Mouse (Mus musculus): ENCODE results near the gene Wnk3.

Gene Wnk3

GRCm38 (mm10) chrX:151197778-151198177 is at the start of gene Wnk3:
TSS of gene Wnk3 (plus strand) at chrX:151198078.
- no peak for DNase-seq (ENCODE audit: low spot score in 2 of 2)

- no peak for DNase-seq (ENCODE audit: low spot score in 2 of 2)
Observed at GRCm38 (mm10) chrX:151158414-151158813, 39.5 kb upstream of the Wnk3 start.

GRCm38 (mm10) chrX:151168438-151169131 is 29.3 kb upstream of the Wnk3 start:
- DNase-seq (ENCODE audit: low spot score in 2 of 2): peak; percentile 76 to 78

DNA sequence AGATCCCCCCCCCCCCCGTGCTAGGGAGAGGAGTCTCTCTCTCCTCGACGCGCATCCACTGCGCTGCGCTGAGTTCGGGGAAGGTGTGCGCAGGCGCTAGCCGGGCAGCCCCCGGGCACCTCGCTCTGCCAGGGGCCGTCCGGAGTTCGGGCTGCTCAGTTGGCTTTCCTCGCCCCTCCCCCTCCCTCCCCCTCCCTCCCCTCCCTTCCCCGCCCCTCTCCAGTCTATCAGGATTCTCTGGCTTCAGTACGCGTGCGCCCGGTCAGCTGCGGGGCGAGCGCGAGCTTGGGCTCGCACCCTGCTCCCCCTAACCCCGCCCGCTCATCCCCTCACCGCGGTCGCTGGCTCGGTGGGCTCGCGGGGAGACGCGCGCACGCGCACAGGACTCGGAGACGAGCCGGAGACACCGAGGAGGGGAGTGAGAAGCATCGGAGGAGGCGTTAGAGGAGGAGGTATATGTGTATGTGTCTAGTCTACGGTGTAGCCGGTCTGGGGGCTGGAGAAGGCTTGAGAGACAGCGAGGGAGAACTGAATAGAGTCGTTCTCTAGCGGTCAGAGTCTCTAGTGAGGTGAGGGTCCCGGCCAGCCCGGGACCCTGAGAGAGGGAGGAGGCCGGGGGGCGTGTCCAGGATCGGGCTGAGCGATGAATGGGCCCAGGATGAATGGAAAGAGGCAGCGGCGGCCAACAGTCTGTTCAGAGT is 28.5 kb upstream of the Wnk3 start:
- peak; percentile 91 for DNase-seq (ENCODE audit: low spot score in 2 of 2)

DNA sequence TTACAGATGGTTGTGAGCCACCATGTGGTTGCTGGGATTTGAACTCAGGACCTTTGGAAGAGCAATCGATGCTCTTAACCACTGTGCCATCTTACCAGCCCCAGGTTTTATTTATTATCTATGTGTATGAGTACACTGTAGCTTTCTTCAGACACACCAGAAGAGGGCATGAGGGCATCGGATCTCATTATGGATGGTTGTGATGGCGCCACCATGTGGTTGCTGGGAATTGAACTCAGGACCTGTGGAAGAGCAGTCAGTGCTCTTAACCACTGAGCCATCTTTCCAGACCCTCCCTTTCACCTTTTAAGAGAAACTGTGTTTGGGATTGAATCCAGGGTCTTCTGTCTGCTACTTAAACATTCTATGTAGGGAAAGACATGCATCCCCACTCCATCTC is 24.7 kb upstream of the Wnk3 start:
- peak in 1 of 2 experiments; percentile 21 for DNase-seq (ENCODE audit: low spot score in 2 of 2)

- DNase-seq (ENCODE audit: low spot score in 2 of 2): no peak
Observed at GRCm38 (mm10) chrX:151298329-151298728, 100.5 kb downstream of the Wnk3 start.

GRCm38 (mm10) chrX:151313732-151314131 is 115.9 kb downstream of the Wnk3 start:
- DNase-seq (ENCODE audit: low spot score in 2 of 2): no peak

DNA sequence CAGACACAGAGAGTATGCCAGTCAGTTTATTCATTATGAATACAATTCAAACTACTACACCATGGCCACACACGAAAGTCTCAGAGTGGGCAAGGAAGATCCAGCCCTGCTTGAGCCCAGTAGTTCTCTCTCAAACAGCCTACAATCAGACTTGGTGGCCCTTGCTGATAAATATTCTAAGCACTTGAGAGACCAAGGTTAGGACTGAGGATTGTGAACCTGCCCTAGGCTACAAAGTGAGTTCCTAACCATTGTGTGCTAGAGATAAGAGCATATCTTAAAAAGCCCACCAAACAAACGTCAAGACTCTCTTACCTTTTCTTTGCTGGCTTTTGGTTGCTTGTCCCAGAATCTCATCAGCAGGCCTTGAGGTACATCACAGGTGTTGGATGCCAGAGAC is 135.7 kb downstream of the Wnk3 start:
- no peak for DNase-seq (ENCODE audit: low spot score in 2 of 2)

- DNase-seq (ENCODE audit: low spot score in 2 of 2): peak in 1 of 2 experiments; percentile 25
Observed at GRCm38 (mm10) chrX:151337804-151338203, 139.9 kb downstream of the Wnk3 start.

GRCm38 (mm10) chrX:151343761-151344500 is 146.1 kb downstream of the Wnk3 start, which contains the start of gene Fam120c:
TSS of gene Fam120c (plus strand) at chrX:151344175.
- peak; percentile 89 to 92 for DNase-seq (ENCODE audit: low spot score in 2 of 2)

GRCm38 (mm10) chrX:151344501-151344984 is 146.7 kb downstream of the Wnk3 start:
- DNase-seq (ENCODE audit: low spot score in 2 of 2): peak; percentile 62 to 67

- DNase-seq (ENCODE audit: low spot score in 2 of 2): peak; percentile 40 to 46
Observed at GRCm38 (mm10) chrX:151345333-151346125, 147.7 kb downstream of the Wnk3 start.

DNA sequence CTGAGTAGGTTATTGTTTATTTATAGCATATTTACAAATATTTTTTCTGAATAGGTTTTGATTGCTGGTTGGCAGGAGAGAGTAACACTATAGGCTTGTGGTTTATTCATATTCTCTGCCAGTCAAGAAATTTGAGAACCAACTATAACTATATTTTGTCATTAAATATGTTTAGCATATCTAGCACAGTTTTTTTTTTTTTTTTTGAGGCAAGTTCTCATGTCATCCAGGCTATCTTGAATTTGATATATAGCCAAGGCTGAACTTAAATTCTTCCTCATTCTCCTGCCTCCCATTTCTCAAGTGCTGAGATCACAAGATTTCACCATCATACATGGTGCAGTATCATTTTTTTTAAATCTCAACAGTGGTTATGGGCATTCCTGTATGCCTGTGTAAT is 149.4 kb downstream of the Wnk3 start:
- DNase-seq (ENCODE audit: low spot score in 2 of 2): no peak

DNA sequence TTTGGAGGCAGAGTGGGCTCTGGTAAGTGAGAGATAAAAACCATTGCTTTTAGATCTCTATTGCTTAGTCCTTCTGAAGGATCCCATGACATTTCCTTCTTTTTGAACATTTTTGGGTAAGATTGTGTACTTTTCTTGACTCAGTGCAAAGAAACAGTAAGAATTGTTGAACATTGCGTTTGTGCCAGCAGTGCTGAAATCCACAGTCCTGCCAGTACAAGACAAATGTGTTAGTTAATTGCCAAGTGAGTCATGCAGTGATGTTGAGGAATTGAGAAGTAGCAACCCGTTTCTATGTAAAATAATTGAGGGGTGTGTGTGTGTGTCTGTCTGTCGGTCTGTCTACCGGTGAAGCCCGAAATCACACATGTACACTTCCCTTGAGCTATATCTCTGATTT is 151.4 kb downstream of the Wnk3 start:
- no peak for DNase-seq (ENCODE audit: low spot score in 2 of 2)

Measured in right cerebral cortex, postnatal 10 days (tissue).